Mouse (Mus musculus) lung, postnatal 0 days (tissue): ENCODE data around the gene Tamm41. TPM values are rescaled to one million over a fixed set of nuclear protein-coding genes. Genes with fewer than 3 reads are reported as not detected.
A peak's percentile ranks its signal among the peaks of the same experiment; 100 is the strongest.

ENCODE experiments used
- ATAC-seq: fragments of 200-750 bp; cut with Nextera tagmentation; 2 replicates; pipeline ENCODE4 v1.8.0; 2017; ENCODE audit warnings: moderate library complexity
- DNase-seq: peaks from one replicate; pipeline ENCODE4 v3.0.0-alpha.2; 2016; ENCODE audit warnings: low spot score
- H3K27ac ChIP-seq: fragments of 300-500 bp; sonication (generic); 2 replicates; pipeline ENCODE4 v1.5.1; 2014; ENCODE audit warnings: antibody characterized with exemption, mild to moderate bottlenecking, low read length, mixed read lengths
- H3K27me3 ChIP-seq: fragments of 300-500 bp; sonication (generic); replicated peaks from 2 replicates; pipeline ENCODE4 v1.6.1; 2014; ENCODE audit warnings: low read length, mixed read lengths; ENCODE audit not compliant: insufficient read depth
- H3K36me3 ChIP-seq: fragments of 300-500 bp; sonication (generic); 2 replicates; pipeline ENCODE4 v1.6.1; 2014; ENCODE audit warnings: low read length, mixed read lengths; ENCODE audit not compliant: insufficient read depth
- H3K4me1 ChIP-seq: fragments of 300-500 bp; sonication (generic); 2 replicates; pipeline ENCODE4 v1.6.1; 2014; ENCODE audit warnings: antibody characterized with exemption, low read depth, low read length, mixed read lengths; ENCODE audit not compliant: insufficient read depth
- H3K4me2 ChIP-seq: fragments of 300-500 bp; sonication (generic); replicated peaks from 2 replicates; pipeline ENCODE4 v1.6.1; 2014; ENCODE audit warnings: low read depth, mild to moderate bottlenecking, low read length, moderate library complexity, mixed read lengths
- H3K4me3 ChIP-seq: fragments of 300-500 bp; sonication (generic); 2 replicates; pipeline ENCODE4 v1.5.1; 2014; ENCODE audit warnings: low read depth, low read length
- H3K9ac ChIP-seq: fragments of 300-500 bp; sonication (generic); replicated peaks from 2 replicates; pipeline ENCODE4 v1.6.1; 2014; ENCODE audit warnings: low read depth, mild to moderate bottlenecking
- H3K9me3 ChIP-seq: fragments of 300-500 bp; sonication (generic); 2 replicates; pipeline ENCODE4 v1.6.1; 2016; ENCODE audit warnings: low read length, mixed read lengths
- CTCF ChIP-seq: IDR thresholded peaks from 2 replicates; pipeline ENCODE4 v1.5.1; 2016; ENCODE audit warnings: antibody characterized with exemption, mild to moderate bottlenecking
- EP300 ChIP-seq: IDR thresholded peaks from 2 replicates; pipeline ENCODE4 v1.6.1; 2016; ENCODE audit warnings: antibody characterized with exemption, mild to moderate bottlenecking, control low read depth
- WGBS: fragments of 180-500 bp; shearing (Covaris S2); extraction: QIAGEN DNeasy Blood & Tissue Kit; methylation state at CpG from one replicate; pipeline ENCODE4 v1.1.7; 2014; 5-methylcytosine and 5-hydroxymethylcytosine counted together
- polyA plus RNA-seq: library from polyadenylated mRNA; unstranded; fragments of >200 nt; fragmentation: Nextera tagmentation; extraction: Ambion mirVana; gene quantifications from 2 replicates; pipeline ENCODE4 v1.2.1, GENCODE M21; 2015

Tamm41 gene
- polyA plus RNA-seq, 1 experiment from 2014 or later, result 27.7 TPM

DNA sequence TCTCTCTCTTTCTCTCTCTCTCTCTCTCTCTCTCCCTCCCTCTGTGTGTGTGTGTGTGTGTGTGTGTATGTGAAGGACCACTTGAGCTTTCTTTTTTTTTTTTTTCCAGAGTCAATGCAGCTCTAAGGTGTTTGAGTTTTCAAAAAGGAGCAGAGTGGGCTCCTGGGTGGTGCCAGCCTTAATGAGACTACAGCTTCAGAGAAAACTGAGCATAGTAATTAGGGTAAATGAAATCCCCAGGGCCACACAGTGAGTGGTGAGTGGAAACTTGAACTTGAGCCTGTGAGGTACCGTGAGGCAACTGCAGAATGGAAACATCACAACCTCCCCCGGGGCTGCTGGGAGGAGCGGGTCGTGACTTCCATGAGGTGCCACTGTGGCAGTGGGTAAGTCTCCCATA lies 45.8 kb downstream of the Tamm41 start:
- Histone ChIP-seq H3K4me1 (no peaks in the 10 kb centered on the region), H3K9me3 (no peaks in the 10 kb centered on the region), H3K27ac (no peak overlapping the region), H3K27me3 (no peaks in the 10 kb centered on the region), H3K36me3 (no peaks in the 10 kb centered on the region), H3K4me2 (no peak overlapping the region), H3K4me3 (no peak overlapping the region), H3K9ac (no peak overlapping the region)
- TF ChIP-seq EP300 (no peak), CTCF (no peak)
- WGBS, result 73% methylated on average over 4 of the region's 4 CpGs
- no peak for DNase-seq
- no peak for ATAC-seq

DNA sequence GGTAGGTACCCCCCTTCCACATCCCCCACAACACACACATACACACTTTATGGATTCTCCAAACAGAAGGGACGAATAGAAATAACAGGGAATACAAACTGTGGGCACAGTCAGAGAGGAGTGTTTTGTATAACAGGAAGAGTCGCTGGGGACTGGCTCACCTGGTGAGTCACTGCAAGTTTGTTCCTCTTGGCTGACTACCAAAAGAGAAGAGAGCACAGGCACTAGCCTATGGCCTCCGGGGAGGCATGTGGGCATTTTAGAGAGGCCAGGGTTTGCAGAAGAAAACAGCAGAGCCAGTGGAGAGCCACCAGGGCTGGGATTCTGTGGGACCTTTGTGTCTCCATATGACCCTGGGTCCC lies 49.1 kb downstream of the Tamm41 start:
- no peaks in the 10 kb centered on the region for H3K9me3 ChIP-seq
- H3K4me2 ChIP-seq, result no peak overlapping the region; the same call in 1 of the 2 replicates
- H3K27me3 ChIP-seq, result no peaks in the 10 kb centered on the region
- no peaks in the 10 kb centered on the region for H3K4me1 ChIP-seq
- H3K36me3 ChIP-seq, result no peaks in the 10 kb centered on the region
- WGBS, result 37% methylated on average over 3 of the region's 3 CpGs
- TF ChIP-seq EP300 (0 out of 2 replicates have a peak, but pooled peaks have one; percentile 27), CTCF (no peak)
- H3K27ac ChIP-seq, result peak overlapping the region; percentile 93
- peak; percentile 93 for ATAC-seq
- peak; percentile 94 for DNase-seq
- H3K9ac ChIP-seq, result no peak overlapping the region
- no peak overlapping the region for H3K4me3 ChIP-seq

DNA sequence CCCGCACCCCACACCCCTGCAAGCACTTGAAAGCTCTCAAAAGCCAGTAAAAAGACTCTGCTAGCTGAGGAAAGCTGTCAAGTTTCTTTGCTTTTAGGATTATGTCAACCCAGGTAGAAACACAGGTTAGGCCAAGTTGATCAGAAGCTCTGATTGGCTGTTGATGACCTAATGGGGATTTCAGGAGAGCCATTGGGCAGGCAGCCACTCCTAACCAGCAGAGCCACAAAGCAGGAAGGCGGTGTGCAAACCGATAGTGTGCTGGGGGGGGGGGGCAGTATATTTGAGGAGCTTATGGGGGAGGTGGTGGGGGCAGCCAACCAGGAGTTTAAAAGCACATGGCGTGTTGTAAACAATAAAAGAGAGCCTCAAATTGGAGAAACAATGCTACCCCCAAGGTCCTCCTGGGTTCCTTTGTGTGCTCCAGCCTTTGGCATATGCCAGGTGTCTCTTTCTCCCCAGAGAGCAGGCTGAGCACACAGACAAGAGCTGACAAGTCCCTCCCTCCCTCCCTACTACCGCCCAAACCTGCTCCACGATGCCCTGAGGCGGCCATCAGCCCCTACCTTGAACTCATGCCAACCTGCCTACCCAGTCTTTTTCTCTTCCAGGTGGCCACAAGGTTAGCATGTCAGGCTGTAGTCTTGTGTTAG lies 49.6 kb downstream of the Tamm41 start:
- Histone ChIP-seq H3K4me2 (no peak overlapping the region; the same call in 1 of the 2 replicates), H3K27me3 (no peaks in the 10 kb centered on the region), H3K9ac (no peak overlapping the region), H3K27ac (peak overlapping the region; percentile 93), H3K4me3 (no peak overlapping the region), H3K36me3 (no peaks in the 10 kb centered on the region), H3K9me3 (no peaks in the 10 kb centered on the region), H3K4me1 (no peaks in the 10 kb centered on the region)
- DNase-seq (peak; percentile 90), ATAC-seq (peak; percentile 85)
- WGBS, result 47% methylated on average over 7 of the region's 7 CpGs
- TF ChIP-seq CTCF (no peak), EP300 (no peak)

DNA sequence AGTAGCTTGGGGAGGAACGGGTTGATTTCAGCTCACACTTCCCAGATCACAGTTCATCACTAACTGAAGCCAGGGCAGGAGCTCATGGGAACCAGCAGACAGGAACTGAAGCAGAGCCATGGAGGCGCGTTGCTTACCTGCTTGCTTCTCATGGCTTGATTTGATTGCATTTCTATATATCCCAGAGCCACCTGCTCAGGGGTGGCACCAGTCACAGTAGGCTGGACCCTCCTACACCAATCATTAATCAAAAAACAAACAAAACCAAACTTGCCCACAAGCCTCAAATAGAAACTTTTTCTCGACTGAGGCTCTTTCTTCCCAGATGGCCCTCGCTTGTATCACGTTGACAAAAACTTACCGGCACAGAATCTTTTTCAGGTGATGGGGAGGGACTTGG lies 55.0 kb downstream of the Tamm41 start:
- WGBS, result 42% methylated on average over 7 of the region's 7 CpGs
- Histone ChIP-seq H3K4me3 (no peak overlapping the region), H3K4me2 (no peak overlapping the region), H3K27me3 (no peaks in the 10 kb centered on the region), H3K9ac (no peak overlapping the region), H3K9me3 (no peaks in the 10 kb centered on the region), H3K4me1 (no peaks in the 10 kb centered on the region), H3K36me3 (no peaks in the 10 kb centered on the region), H3K27ac (no peak overlapping the region)
- no peak for TF ChIP-seq CTCF
- no peak for TF ChIP-seq EP300
- ATAC-seq (no peak), DNase-seq (no peak)

DNA sequence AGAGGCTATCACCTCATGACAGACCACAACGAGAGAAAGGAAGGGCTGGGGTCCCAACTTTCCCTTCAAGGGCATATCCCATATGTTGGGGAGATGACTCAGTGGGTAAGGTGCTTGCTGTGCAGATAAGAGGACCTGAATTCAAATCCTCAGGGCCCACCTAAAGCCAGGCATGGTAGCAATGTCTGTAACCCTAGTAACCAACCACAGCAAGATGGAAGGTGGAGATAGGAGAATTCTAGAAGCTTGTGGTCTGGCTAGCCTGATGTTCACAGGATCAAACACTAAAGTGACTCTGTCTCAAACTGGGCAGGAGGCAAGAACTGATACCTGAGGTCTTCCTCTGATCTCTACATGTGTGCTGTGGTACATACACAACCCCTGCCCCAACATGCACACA lies 58.0 kb downstream of the Tamm41 start:
- no peak for DNase-seq
- Histone ChIP-seq H3K27ac (no peak overlapping the region), H3K36me3 (no peaks in the 10 kb centered on the region), H3K9ac (no peak overlapping the region), H3K9me3 (no peaks in the 10 kb centered on the region), H3K4me1 (no peaks in the 10 kb centered on the region), H3K4me3 (no peak overlapping the region), H3K27me3 (no peaks in the 10 kb centered on the region), H3K4me2 (no peak overlapping the region)
- TF ChIP-seq CTCF (no peak), EP300 (no peak)
- ATAC-seq, result no peak
- WGBS, result 60% methylated on average over 1 of the region's 1 CpGs

DNA sequence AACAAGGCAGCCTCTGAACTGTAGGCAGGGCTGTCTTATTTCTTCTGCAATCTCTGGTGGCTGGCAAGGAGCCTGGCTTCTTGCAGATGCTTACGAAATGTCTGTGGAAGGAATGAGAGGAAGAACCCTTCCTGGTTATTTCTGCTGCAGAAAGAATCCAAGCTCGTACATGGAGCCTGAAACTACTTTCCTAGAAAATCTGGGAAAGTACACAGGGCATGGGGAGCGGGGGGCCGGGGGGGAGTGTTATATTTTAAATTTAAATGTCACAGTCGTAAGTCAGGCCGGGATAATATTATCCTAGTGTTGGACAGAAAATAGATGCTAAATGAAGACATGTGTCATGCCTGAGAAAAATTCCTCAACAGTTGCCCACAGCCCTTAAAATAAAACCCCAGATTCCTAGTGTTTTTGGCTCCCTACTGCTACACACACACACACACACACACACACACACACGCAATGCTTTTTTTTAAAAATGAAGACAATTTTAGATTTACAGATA lies 60.7 kb downstream of the Tamm41 start:
- Histone ChIP-seq H3K9ac (no peak overlapping the region), H3K27ac (no peak overlapping the region), H3K4me2 (no peak overlapping the region), H3K4me3 (no peak overlapping the region), H3K9me3 (no peaks in the 10 kb centered on the region), H3K36me3 (no peaks in the 10 kb centered on the region), H3K4me1 (no peaks in the 10 kb centered on the region), H3K27me3 (no peaks in the 10 kb centered on the region)
- TF ChIP-seq CTCF, result no peak
- TF ChIP-seq EP300, result no peak
- WGBS, result 62% methylated on average over 7 of the region's 7 CpGs
- ATAC-seq (peak; percentile 46; the same call in 1 of the 2 replicates), DNase-seq (peak; percentile 84)
